Mouse (Mus musculus) megakaryocyte progenitor cell, adult 5-6 weeks (primary cell): Measurements from ENCODE around the gene Retreg3. TPM values are rescaled to one million over a fixed set of nuclear protein-coding genes. Genes with fewer than 3 reads are reported as not detected.

Experiments
- ATAC-seq: replicated peaks from 2 replicates; pipeline ENCODE4 v1.8.0; 2016; ENCODE audit warnings: mild to moderate bottlenecking, moderate TSS enrichment, inconsistent platforms; ENCODE audit not compliant: poor library complexity
- total RNA-seq, 2 experiments: library from RNA; stranded (forward) in 1 of 2; stranded (reverse) in 1 of 2; fragments of 157-497, 149-512 nt in 1 of 2; fragments of 200-1000 nt in 1 of 2; gene quantifications; 2 replicates each; pipeline versions ENCODE4 v1.2.3 to v1.2.4; 2015 to 2017

The Retreg3 gene
- total RNA-seq, 2 experiments from 2014 or later = 8.1 to 25.7 TPM

GRCm38 (mm10) chr11:101120545-101121188, 974 bp upstream of the Retreg3 start:
- no peak for ATAC-seq

GRCm38 (mm10) chr11:101119131-101119760, 447 bp downstream of the Retreg3 start:
- ATAC-seq = peak; percentile 43

GRCm38 (mm10) chr11:101118105-101118504, 1.6 kb downstream of the Retreg3 start:
- no peak for ATAC-seq

GRCm38 (mm10) chr11:101115564-101115963, 4.1 kb downstream of the Retreg3 start:
- ATAC-seq = peak; percentile 38

- ATAC-seq = no peak
Measured at GRCm38 (mm10) chr11:101112186-101112585, 7.5 kb downstream of the Retreg3 start.

- ATAC-seq = no peak
Measured at GRCm38 (mm10) chr11:101111178-101111577, 8.5 kb downstream of the Retreg3 start.

- ATAC-seq = no peak
Measured at GRCm38 (mm10) chr11:101110708-101111107, 9.0 kb downstream of the Retreg3 start.

- ATAC-seq = no peak
Measured at GRCm38 (mm10) chr11:101109351-101109750, 10.3 kb downstream of the Retreg3 start.

- ATAC-seq = no peak
Measured at GRCm38 (mm10) chr11:101103011-101103410, 16.7 kb downstream of the Retreg3 start.

GRCm38 (mm10) chr11:101098231-101098630, 21.5 kb downstream of the Retreg3 start:
- ATAC-seq = no peak

- ATAC-seq = peak; percentile 97
Measured at GRCm38 (mm10) chr11:101095314-101096024, 24.2 kb downstream of the Retreg3 start, which contains the start of gene Psmc3ip. Psmc3ip (minus strand) TSS chr11:101095436.

- no peak for ATAC-seq
Measured at GRCm38 (mm10) chr11:101094930-101095313, 24.8 kb downstream of the Retreg3 start.

GRCm38 (mm10) chr11:101089931-101090330, 29.8 kb downstream of the Retreg3 start:
- 0 out of 2 replicates have a peak, but pooled peaks have one; percentile 8 for ATAC-seq

- no peak for ATAC-seq
Measured at GRCm38 (mm10) chr11:101087682-101088055, 32.0 kb downstream of the Retreg3 start.

- peak; percentile 60 for ATAC-seq
Measured at GRCm38 (mm10) chr11:101086756-101087681, 32.7 kb downstream of the Retreg3 start, which contains the start of gene Mlx. Mlx (plus strand) TSS chr11:101087277.

- ATAC-seq = no peak
Measured at GRCm38 (mm10) chr11:101086323-101086674, 33.4 kb downstream of the Retreg3 start.

GRCm38 (mm10) chr11:101085617-101086322, 33.9 kb downstream of the Retreg3 start:
- ATAC-seq = no peak

GRCm38 (mm10) chr11:101084811-101085210, 34.9 kb downstream of the Retreg3 start:
- ATAC-seq = no peak

- no peak for ATAC-seq
Measured at GRCm38 (mm10) chr11:101084246-101084645, 35.4 kb downstream of the Retreg3 start.

GRCm38 (mm10) chr11:101083083-101083697, 36.5 kb downstream of the Retreg3 start:
- 0 out of 2 replicates have a peak, but pooled peaks have one; percentile 10 for ATAC-seq
